Mouse (Mus musculus) leukemia stem cell, adult 10-12 weeks (primary cell): ENCODE measurements around the gene Defb18. TPM values are rescaled to one million over a fixed set of nuclear protein-coding genes. Genes with fewer than 3 reads are reported as not detected.

ENCODE experiments used
- polyA plus RNA-seq: library from polyadenylated mRNA; stranded (reverse); fragments of >175 nt; gene quantifications from 2 replicates; pipeline ENCODE4 v1.2.3, GENCODE M21; 2012; ENCODE audit warnings: low replicate concordance

Gene Defb18
- not detected in 2 replicates for polyA plus RNA-seq

GRCm38 (mm10) chr1:18237343-18237742 lies at the start of gene Defb18:
Gene Defb18, minus strand, starts transcription at chr1:18237443.

GRCm38 (mm10) chr1:18265038-18265437 lies 27.8 kb upstream of the Defb18 start, which contains the start of gene Defb41:
Gene Defb41, minus strand, starts transcription at chr1:18265138.

Other genes with a start within 250 kb of the Defb18 start
- not detected in 2 replicates for gene Crisp4, start 91.5 kb downstream of the Defb18 start, polyA plus RNA-seq
- not detected in 2 replicates for gene Defb41, start 27.7 kb upstream of the Defb18 start, polyA plus RNA-seq